Mouse (Mus musculus): ENCODE measurements at regions not wholly inside any gene's neighbourhood (a gene's known extent, or its start where the extent isn't known, plus 50 kb on each side); places are given as distances from the start of the nearest gene placed in this dataset.

- TF ChIP-seq CTCF (IDR thresholded peaks at IDR 0.05; ENCODE audit: low read depth, low read length) (no peak), POLR2A (IDR thresholded peaks at IDR 0.05; ENCODE audit: borderline replicate concordance, low read depth, low read length) (no peak)
Observed at GRCm38 (mm10) chr5:45198408-45198807, 251.6 kb downstream of the Qdpr start.
